Mouse (Mus musculus) embryonic facial prominence, embryonic 12.5 days (tissue): ENCODE data around the gene Vac14. TPM values are rescaled to one million over a fixed set of nuclear protein-coding genes. Genes with fewer than 3 reads are reported as not detected.

ENCODE experiments used
- ATAC-seq: fragments of 200-750 bp; cut with Nextera tagmentation; 2 replicates; pipeline ENCODE4 v1.8.0; 2017; ENCODE audit not compliant: insufficient number of reproducible peaks, insufficient read depth, low FRiP score, low TSS enrichment
- H3K27ac ChIP-seq: fragments of 300-500 bp; sonication (generic); 2 replicates; pipeline ENCODE4 v1.5.1; 2016; ENCODE audit warnings: mild to moderate bottlenecking
- H3K27me3 ChIP-seq: fragments of 300-500 bp; sonication (generic); 2 replicates; pipeline ENCODE4 v1.6.1; 2016; ENCODE audit warnings: mild to moderate bottlenecking, moderate library complexity
- H3K36me3 ChIP-seq: fragments of 300-500 bp; sonication (generic); 2 replicates; pipeline ENCODE4 v1.6.1; 2016; ENCODE audit warnings: mild to moderate bottlenecking
- H3K4me1 ChIP-seq: fragments of 300-500 bp; sonication (generic); 2 replicates; pipeline ENCODE4 v1.6.1; 2016
- H3K4me2 ChIP-seq: fragments of 300-500 bp; sonication (generic); replicated peaks from 2 replicates; pipeline ENCODE4 v1.6.1; 2016; ENCODE audit warnings: mild to moderate bottlenecking, moderate library complexity
- H3K4me3 ChIP-seq: fragments of 300-500 bp; sonication (generic); 2 replicates; pipeline ENCODE4 v1.5.1; 2016; ENCODE audit warnings: mild to moderate bottlenecking
- H3K9ac ChIP-seq: fragments of 300-500 bp; sonication (generic); 2 replicates; pipeline ENCODE4 v1.6.1; 2016; ENCODE audit warnings: mild to moderate bottlenecking, moderate library complexity
- H3K9me3 ChIP-seq: fragments of 300-500 bp; sonication (generic); 2 replicates; pipeline ENCODE4 v1.6.1; 2016; ENCODE audit warnings: mild to moderate bottlenecking, moderate library complexity
- WGBS: fragments of 180-500 bp; shearing (Covaris S2); methylation state at CpG from one replicate; pipeline ENCODE4 v1.1.7; 2016; 5-methylcytosine and 5-hydroxymethylcytosine counted together
- polyA plus RNA-seq: library from polyadenylated mRNA; unstranded; fragments of >200 nt; fragmentation: Nextera tagmentation; extraction: Ambion mirVana; gene quantifications from 2 replicates; pipeline ENCODE4 v1.2.1, GENCODE M21; 2016

Gene Vac14
- polyA plus RNA-seq = 24.8 and 25.6 TPM in 2 replicates

- peak within 1 kb of the TSS; percentile 92 for H3K4me2 ChIP-seq
- H3K4me3 ChIP-seq = peak within 1 kb of the TSS; percentile 95
- H3K27ac ChIP-seq = no peak within 1 kb of the TSS; the same call in 1 of the 2 replicates
- H3K9me3 ChIP-seq = no peaks in the 10 kb centered on the region
- ATAC-seq = peak; percentile 88
- WGBS = under 1% methylated on average over 67 of the region's 67 CpGs
- H3K36me3 ChIP-seq = no peaks in the 10 kb centered on the region
- peak within 1 kb of the TSS; percentile 77 for H3K9ac ChIP-seq
- peaks cover 5% of the 10 kb centered on the region for H3K27me3 ChIP-seq
- peaks cover 14% of the 10 kb centered on the region for H3K4me1 ChIP-seq
These were observed at the start of gene Vac14 for GRCm38 (mm10) chr8:110618391-110619207. Gene Vac14 (plus strand): TSS chr8:110618585.

- ATAC-seq = no peak
- Histone ChIP-seq H3K27me3 (no peaks in the 10 kb centered on the region), H3K9ac (no peak overlapping the region), H3K4me2 (no peak overlapping the region), H3K36me3 (no peaks in the 10 kb centered on the region), H3K27ac (no peak overlapping the region), H3K4me3 (no peak overlapping the region), H3K9me3 (no peaks in the 10 kb centered on the region), H3K4me1 (no peaks in the 10 kb centered on the region)
- 84% methylated on average over 9 of the region's 9 CpGs for WGBS
These were observed 25.7 kb upstream of the Vac14 start for GRCm38 (mm10) chr8:110592641-110593040.

GRCm38 (mm10) chr8:110594164-110594563, 24.2 kb upstream of the Vac14 start:
- 72% methylated on average over 6 of the region's 6 CpGs for WGBS
- no peak overlapping the region for H3K4me3 ChIP-seq
- ATAC-seq = no peak

GRCm38 (mm10) chr8:110604556-110604955, 13.8 kb upstream of the Vac14 start:
- Histone ChIP-seq H3K4me1 (no peaks in the 10 kb centered on the region), H3K4me3 (no peak overlapping the region), H3K27ac (no peak overlapping the region), H3K9me3 (no peaks in the 10 kb centered on the region), H3K9ac (no peak overlapping the region), H3K36me3 (no peaks in the 10 kb centered on the region), H3K4me2 (no peak overlapping the region), H3K27me3 (no peaks in the 10 kb centered on the region)
- ATAC-seq = no peak
- WGBS = 3% methylated on average over 1 of the region's 1 CpGs

More at GRCm38 (mm10) chr8:110594164-110594563, 24.2 kb upstream of the Vac14 start:
- no peak overlapping the region for H3K9ac ChIP-seq
- H3K36me3 ChIP-seq = no peaks in the 10 kb centered on the region
- no peak overlapping the region for H3K27ac ChIP-seq
- no peaks in the 10 kb centered on the region for H3K9me3 ChIP-seq
- H3K27me3 ChIP-seq = no peaks in the 10 kb centered on the region
- no peak overlapping the region for H3K4me2 ChIP-seq
- no peaks in the 10 kb centered on the region for H3K4me1 ChIP-seq

GRCm38 (mm10) chr8:110605401-110606015, 12.9 kb upstream of the Vac14 start:
- WGBS = 65% methylated on average over 6 of the region's 6 CpGs
- H3K27me3 ChIP-seq = no peaks in the 10 kb centered on the region
- no peak overlapping the region for H3K27ac ChIP-seq
- H3K4me1 ChIP-seq = no peaks in the 10 kb centered on the region
- ATAC-seq = no peak
- H3K9ac ChIP-seq = no peak overlapping the region
- H3K4me2 ChIP-seq = no peak overlapping the region
- no peaks in the 10 kb centered on the region for H3K9me3 ChIP-seq
- H3K36me3 ChIP-seq = no peaks in the 10 kb centered on the region
- no peak overlapping the region for H3K4me3 ChIP-seq

- Histone ChIP-seq H3K27me3 (peaks cover 5% of the 10 kb centered on the region), H3K36me3 (no peaks in the 10 kb centered on the region), H3K4me1 (peaks cover 14% of the 10 kb centered on the region), H3K27ac (no peak overlapping the region), H3K4me2 (no peak overlapping the region), H3K9ac (no peak overlapping the region), H3K4me3 (no peak overlapping the region), H3K9me3 (no peaks in the 10 kb centered on the region)
- ATAC-seq = no peak
- WGBS = 68% methylated on average over 3 of the region's 3 CpGs
These were observed 2.7 kb upstream of the Vac14 start for GRCm38 (mm10) chr8:110615730-110616129.

GRCm38 (mm10) chr8:110617801-110618358, 505 bp upstream of the Vac14 start:
- peak overlapping the region; percentile 95 for H3K4me3 ChIP-seq
- no peaks in the 10 kb centered on the region for H3K9me3 ChIP-seq
- H3K27me3 ChIP-seq = peaks cover 5% of the 10 kb centered on the region
- H3K4me2 ChIP-seq = peak overlapping the region; percentile 92
- H3K4me1 ChIP-seq = peaks cover 14% of the 10 kb centered on the region
- no peak overlapping the region for H3K9ac ChIP-seq
- ATAC-seq = no peak
- WGBS = 24% methylated on average over 14 of the region's 14 CpGs
- no peaks in the 10 kb centered on the region for H3K36me3 ChIP-seq
- no peak overlapping the region for H3K27ac ChIP-seq

- no peak for ATAC-seq
- WGBS = 29% methylated on average over 8 of the region's 8 CpGs
- peak overlapping the region; percentile 77; the same call in 1 of the 2 replicates for H3K9ac ChIP-seq
- no peaks in the 10 kb centered on the region for H3K9me3 ChIP-seq
- no peaks in the 10 kb centered on the region for H3K36me3 ChIP-seq
- peaks cover 5% of the 10 kb centered on the region for H3K27me3 ChIP-seq
- H3K4me3 ChIP-seq = peak overlapping the region; percentile 95
- peak overlapping the region; percentile 92 for H3K4me2 ChIP-seq
- no peak overlapping the region for H3K27ac ChIP-seq
- H3K4me1 ChIP-seq = peaks cover 14% of the 10 kb centered on the region
These were observed 806 bp downstream of the Vac14 start for GRCm38 (mm10) chr8:110619208-110619574.

- Histone ChIP-seq H3K36me3 (no peaks in the 10 kb centered on the region), H3K9me3 (no peaks in the 10 kb centered on the region), H3K27ac (no peak overlapping the region), H3K27me3 (peaks cover 5% of the 10 kb centered on the region), H3K4me2 (peak overlapping the region; percentile 92), H3K9ac (no peak overlapping the region), H3K4me1 (peaks cover 14% of the 10 kb centered on the region), H3K4me3 (0 out of 2 replicates have a peak overlapping the region, but pooled peaks have one; percentile 95)
- no peak for ATAC-seq
- 88% methylated on average over 5 of the region's 5 CpGs for WGBS
These were observed 1.5 kb downstream of the Vac14 start for GRCm38 (mm10) chr8:110619919-110620318.

GRCm38 (mm10) chr8:110626431-110626830, 8.0 kb downstream of the Vac14 start:
- Histone ChIP-seq H3K9me3 (no peaks in the 10 kb centered on the region), H3K27ac (no peak overlapping the region), H3K27me3 (no peaks in the 10 kb centered on the region), H3K4me2 (no peak overlapping the region), H3K36me3 (no peaks in the 10 kb centered on the region), H3K9ac (no peak overlapping the region), H3K4me3 (no peak overlapping the region), H3K4me1 (no peaks in the 10 kb centered on the region)
- 70% methylated on average over 4 of the region's 4 CpGs for WGBS
- ATAC-seq = no peak

- Histone ChIP-seq H3K4me3 (no peak overlapping the region), H3K9me3 (no peaks in the 10 kb centered on the region), H3K27me3 (no peaks in the 10 kb centered on the region), H3K4me2 (no peak overlapping the region), H3K27ac (no peak overlapping the region), H3K36me3 (peaks cover 24% of the 10 kb centered on the region), H3K4me1 (no peaks in the 10 kb centered on the region), H3K9ac (no peak overlapping the region)
- WGBS = 70% methylated on average over 9 of the region's 9 CpGs
- no peak for ATAC-seq
These were observed 11.1 kb downstream of the Vac14 start for GRCm38 (mm10) chr8:110629245-110630063.
